Mouse (Mus musculus) stomach, postnatal 0 days (tissue): ENCODE data around the gene Gse1.

Source experiments
- CTCF ChIP-seq: IDR thresholded peaks from 2 replicates; pipeline ENCODE4 v1.5.1; 2016; ENCODE audit warnings: antibody characterized with exemption, low read depth, mild to moderate bottlenecking, moderate library complexity
- EP300 ChIP-seq: optimal IDR thresholded peaks from 2 replicates; pipeline ENCODE3; 2016; ENCODE audit warnings: antibody characterized with exemption

GRCm38 (mm10) chr8:120531775-120532516, 303.7 kb downstream of the Gse1 start:
- TF ChIP-seq EP300 (no peak), CTCF (no peak)
